Mouse (Mus musculus) effector memory CD4-positive, alpha-beta T cell, adult 7 months (primary cell): ENCODE data around the gene Gvin1. TPM values are rescaled to one million over a fixed set of nuclear protein-coding genes. Genes with fewer than 3 reads are reported as not detected.

ENCODE experiments used
- polyA plus RNA-seq: library from polyadenylated mRNA; unstranded; fragments of 100-300 nt; shearing (Covaris generic); gene quantifications from one replicate; pipeline ENCODE4 v1.2.1, GENCODE M21; 2017

Gvin1 gene
- polyA plus RNA-seq, result 67.0 TPM

GRCm38 (mm10) chr7:106215177-106215576 is at the start of gene Gvin1:
TSS of gene Gvin1 (minus strand) at chr7:106215326.

